Mouse (Mus musculus) kidney, adult 2 months (tissue): Measurements from ENCODE around the gene Coro2b.

Experiments
- CTCF ChIP-seq: fragments of 200-500 bp; conservative IDR thresholded peaks from 2 replicates; pipeline ENCODE4 v1.5.1; 2011; ENCODE audit warnings: low read depth, mild to moderate bottlenecking, control low read depth, low read length, moderate library complexity, mixed read lengths; ENCODE audit not compliant: insufficient read depth, insufficient read length
- POLR2A ChIP-seq: fragments of 200-500 bp; IDR thresholded peaks from one replicate; pipeline ENCODE4 v1.6.1; 2011; ENCODE audit warnings: low read depth, low read length, control low read depth

GRCm38 (mm10) chr9:62421027-62421426, 115.8 kb downstream of the Coro2b start:
- TF ChIP-seq CTCF (no peak), POLR2A (peak; percentile 70)
